Mouse (Mus musculus) bone marrow, adult 2 months (tissue): ENCODE results near the gene Dpp10.

Experiments used
- CTCF ChIP-seq: fragments of 200-500 bp; IDR thresholded peaks from 2 replicates; pipeline ENCODE4 v1.5.1; 2011; ENCODE audit warnings: low read length, control low read depth; ENCODE audit not compliant: control insufficient read depth, insufficient read depth
- POLR2A ChIP-seq: fragments of 200-500 bp; IDR thresholded peaks from 2 replicates; pipeline ENCODE4 v1.6.1; 2011; ENCODE audit warnings: low read depth, mild to moderate bottlenecking, control low read depth, low read length, borderline replicate concordance; ENCODE audit not compliant: control insufficient read depth

DNA sequence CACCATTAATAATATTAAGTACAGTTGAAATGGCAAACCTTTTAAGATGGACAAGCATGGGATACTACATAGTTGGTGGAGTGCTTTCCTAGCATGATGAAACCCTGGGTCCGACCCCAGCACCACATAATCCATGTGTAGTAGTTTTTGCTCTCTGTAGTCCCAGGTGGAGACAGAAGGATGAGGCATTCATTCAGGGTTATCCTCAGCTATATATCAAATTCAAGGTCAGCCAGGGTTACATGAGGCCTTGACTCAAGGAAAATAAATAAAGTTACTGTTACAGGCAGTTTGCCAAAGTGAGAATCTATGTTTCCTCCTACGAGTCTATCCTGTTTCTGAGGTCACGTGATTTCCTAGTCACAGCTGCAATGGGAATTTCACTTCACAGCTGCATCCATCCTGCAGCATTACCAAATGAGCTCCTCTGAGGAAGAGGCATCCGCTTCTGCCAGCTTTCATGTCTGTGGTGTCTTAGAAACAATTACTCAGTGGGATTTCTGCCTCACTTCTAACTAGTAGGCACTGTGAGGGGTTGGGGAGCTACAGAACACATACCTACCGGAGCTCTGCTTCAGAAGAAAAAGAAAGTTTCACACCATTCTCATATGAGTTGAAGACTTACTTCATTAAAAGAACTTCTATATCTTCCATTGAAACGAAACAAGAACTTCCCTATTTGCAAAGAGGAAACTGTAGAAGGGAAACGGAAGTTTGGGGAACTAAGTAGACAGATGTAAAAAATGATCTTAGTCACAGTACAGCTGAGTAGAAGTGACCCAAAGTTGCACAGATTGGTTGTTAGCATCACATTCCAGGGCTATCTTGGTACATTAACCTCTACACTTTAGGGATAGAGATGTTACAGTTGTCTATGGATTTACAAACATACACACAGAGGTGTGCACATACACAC lies 111.3 kb downstream of the Dpp10 start:
- TF ChIP-seq CTCF (no peak), POLR2A (no peak)
